Mouse (Mus musculus): ENCODE results near the gene Gtf2f2.

- TF ChIP-seq GATA1 (IDR thresholded peaks at IDR 0.05; ENCODE audit: borderline replicate concordance, low read length): no peak
- no peak for TF ChIP-seq FLI1 (IDR thresholded peaks at IDR 0.05; ENCODE audit: low read length)
Measured at GRCm38 (mm10) chr14:75869769-75870363, 140.8 kb downstream of the Gtf2f2 start.
